26 mouse cellular contexts compared by ENCODE assay signal in the genomic region with DNA sequence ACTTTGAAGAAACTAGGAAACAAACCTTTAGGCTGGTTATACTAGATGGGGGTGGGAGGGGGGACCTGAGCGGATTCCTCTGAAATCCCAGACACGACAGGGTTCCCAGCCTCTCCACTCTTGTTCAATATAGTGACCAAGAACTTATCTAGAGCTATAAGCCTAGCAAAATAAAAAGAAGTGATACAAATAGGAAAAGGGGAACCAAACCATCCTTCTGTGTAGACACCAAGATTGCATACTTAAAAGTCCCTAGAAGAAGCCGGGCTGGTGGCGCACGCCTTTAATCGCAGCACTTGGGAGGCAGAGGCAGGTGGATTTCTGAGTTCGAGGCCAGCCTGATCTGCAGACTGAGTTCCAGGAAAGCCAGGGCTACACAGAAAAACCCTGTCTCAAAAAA. TPM values are rescaled to one million over a fixed set of nuclear protein-coding genes. Genes with fewer than 3 reads are reported as not detected.
DNase-seq lines count a peak whose midpoint lies in the region; ATAC-seq and TF ChIP-seq lines count a peak whose summit lies in the region.
"Had no signal": no experiment of that assay in that cellular context is flagged by ENCODE, and none has a peak within 500 bp of the region (broad histone marks: within the 10 kb centered on the region; RNA-seq: fewer than 3 reads in every experiment).

No protein-coding gene starts in this region.

- H3K4me2 ChIP-seq in kidney, postnatal 0 days (ENCODE audit: low read length): no peak overlapping the region
- H3K4me2 ChIP-seq: forebrain, embryonic 13.5 days; heart, embryonic 12.5 days; heart, embryonic 15.5 days; hindbrain, embryonic 13.5 days had no signal

- no peaks in the 10 kb centered on the region for H3K36me3 ChIP-seq in kidney, postnatal 0 days (ENCODE audit: insufficient read depth, low read length)
- H3K36me3 ChIP-seq: forebrain, embryonic 10.5 days; heart, embryonic 12.5 days; heart, embryonic 15.5 days; hindbrain, embryonic 10.5 days; hindbrain, embryonic 13.5 days had no signal

- H3K9me3 ChIP-seq in kidney, postnatal 0 days (replicated peaks; ENCODE audit: low read length): no peaks in the 10 kb centered on the region
- H3K9me3 ChIP-seq: forebrain, embryonic 13.5 days; heart, embryonic 12.5 days; heart, embryonic 15.5 days; hindbrain, embryonic 13.5 days had no signal

- no peak for ATAC-seq in kidney, postnatal 0 days (replicated peaks; ENCODE audit: low FRiP score, low read depth)
- ATAC-seq in granulocyte monocyte progenitor cell, adult 5-6 weeks (replicated peaks; ENCODE audit: poor library complexity, severe bottlenecking): peak; percentile 64
- peak; percentile 57 for ATAC-seq in megakaryocyte, adult 5-6 weeks (ENCODE audit: poor library complexity, severe bottlenecking)
- ATAC-seq: CD4-positive, CD25-positive, alpha-beta regulatory T cell, adult 4 months; forebrain, embryonic 13.5 days; forebrain, embryonic 16.5 days; hindbrain, embryonic 16.5 days had no signal

- peak overlapping the region; percentile 60; the same call in 1 of the 2 replicates for H3K27ac ChIP-seq in kidney, postnatal 0 days
- H3K27ac ChIP-seq: forebrain, embryonic 10.5 days; forebrain, embryonic 13.5 days; gastrocnemius, adult 2 months; heart, embryonic 15.5 days; hindbrain, embryonic 10.5 days; hindbrain, embryonic 13.5 days had no signal

- H3K4me3 ChIP-seq in kidney, postnatal 0 days (replicated peaks; ENCODE audit: low read depth, low read length): no peak overlapping the region
- H3K4me3 ChIP-seq: forebrain, embryonic 10.5 days; forebrain, embryonic 13.5 days; gastrocnemius, adult 2 months; heart, embryonic 12.5 days; heart, embryonic 15.5 days; hindbrain, embryonic 10.5 days; hindbrain, embryonic 13.5 days had no signal

- no peaks in the 10 kb centered on the region for H3K27me3 ChIP-seq in kidney, postnatal 0 days (ENCODE audit: insufficient read depth, low read length)
- H3K27me3 ChIP-seq: forebrain, embryonic 13.5 days; heart, embryonic 12.5 days; heart, embryonic 15.5 days; hindbrain, embryonic 13.5 days had no signal

- no peak for TF ChIP-seq CTCF in kidney, postnatal 0 days (IDR thresholded peaks at IDR 0.05; ENCODE audit: low read depth)

- no peak for DNase-seq in kidney, postnatal 0 days (ENCODE audit: low spot score)
- no peak for DNase-seq in kidney, adult 8-10 months
- DNase-seq in cerebellum, adult 11 months: no peak
- no peak for DNase-seq in gastrocnemius, adult 18-20 months (ENCODE audit: low spot score)
- DNase-seq: adrenal gland, adult 2 months; adrenal gland, postnatal 14 days; cerebellum, adult 11-12 months; cerebellum, adult 8-10 months; cerebellum, postnatal 10 days; cerebellum, postnatal 36 days; gastrocnemius, adult 2 months; gastrocnemius, postnatal 14 days; heart, adult 18-20 months; heart, postnatal 10 days; heart, postnatal 36 days had no signal

- H3K9ac ChIP-seq in kidney, postnatal 0 days (ENCODE audit: low read depth, low read length): no peak overlapping the region
- H3K9ac ChIP-seq: forebrain, embryonic 13.5 days; heart, embryonic 12.5 days; heart, embryonic 15.5 days; hindbrain, embryonic 13.5 days had no signal

- H3K4me1 ChIP-seq in kidney, postnatal 0 days (replicated peaks; ENCODE audit: insufficient read depth, low read length): no peaks in the 10 kb centered on the region
- H3K4me1 ChIP-seq: forebrain, embryonic 13.5 days; heart, embryonic 12.5 days; heart, embryonic 15.5 days; hindbrain, embryonic 10.5 days; hindbrain, embryonic 13.5 days had no signal

- WGBS in kidney, postnatal 0 days: 95% methylated on average over 7 of the region's 7 CpGs

RNA-seq across cellular contexts. Expression of a gene that starts 11.7 kb away (rescaled TPM):
- polyA plus RNA-seq in kidney, postnatal 0 days (2015; fragmentation: Nextera tagmentation; extraction: Ambion mirVana): 15.0 and 16.4 TPM in 2 replicates
- 288 and 308 TPM in 2 replicates for total RNA-seq in granulocyte monocyte progenitor cell, adult 5-6 weeks (2014; fragmentation: Nextera tagmentation)
- 141 and 161 TPM in 2 replicates for total RNA-seq in granulocyte monocyte progenitor cell, adult 5-6 weeks (2017)
- 113 TPM in 2 replicates for total RNA-seq in megakaryocyte, adult 5-6 weeks (2015)
- 67.7 and 75.5 TPM in 2 replicates for total RNA-seq in megakaryocyte, adult 5-6 weeks (2017)
- total RNA-seq in gastrocnemius, adult 18-20 months (2021): under 1 TPM; 0.39 to 0.93 TPM

RNA-seq across cellular contexts. Expression of a gene that starts 27.1 kb away (rescaled TPM):
- polyA plus RNA-seq in kidney, postnatal 0 days (2015; fragmentation: Nextera tagmentation; extraction: Ambion mirVana): 2.8 and 3.1 TPM in 2 replicates
- total RNA-seq in granulocyte monocyte progenitor cell, adult 5-6 weeks (2014; fragmentation: Nextera tagmentation): 0.15 TPM in 1 of 2 replicates, not detected in the other
- total RNA-seq in granulocyte monocyte progenitor cell, adult 5-6 weeks (2017): 0.26 and 0.88 TPM in 2 replicates
- 0.91 TPM in 1 of 2 replicates, not detected in the other for total RNA-seq in megakaryocyte, adult 5-6 weeks (2015)
- total RNA-seq in megakaryocyte, adult 5-6 weeks (2017): 0.22 and 0.53 TPM in 2 replicates
- 1 to 10 TPM; 1.6 to 2.9 TPM for total RNA-seq in gastrocnemius, adult 18-20 months (2021)

RNA-seq across cellular contexts. Expression of a gene that starts 32.4 kb away (rescaled TPM):
- polyA plus RNA-seq in kidney, postnatal 0 days (2015; fragmentation: Nextera tagmentation; extraction: Ambion mirVana): 107 and 114 TPM in 2 replicates
- 73.3 and 80.0 TPM in 2 replicates for total RNA-seq in granulocyte monocyte progenitor cell, adult 5-6 weeks (2014; fragmentation: Nextera tagmentation)
- 202 and 218 TPM in 2 replicates for total RNA-seq in granulocyte monocyte progenitor cell, adult 5-6 weeks (2017)
- total RNA-seq in megakaryocyte, adult 5-6 weeks (2015): 39.9 and 42.3 TPM in 2 replicates
- 170 and 195 TPM in 2 replicates for total RNA-seq in megakaryocyte, adult 5-6 weeks (2017)
- 10 to 100 TPM; 11.3 to 13.5 TPM for total RNA-seq in gastrocnemius, adult 18-20 months (2021)

RNA-seq across cellular contexts. Expression of a gene that starts 36.6 kb away (rescaled TPM):
- 27.9 and 29.0 TPM in 2 replicates for polyA plus RNA-seq in kidney, postnatal 0 days (2015; fragmentation: Nextera tagmentation; extraction: Ambion mirVana)
- total RNA-seq in granulocyte monocyte progenitor cell, adult 5-6 weeks (2014; fragmentation: Nextera tagmentation): 3.2 TPM in 1 of 2 replicates, not detected in the other
- 0.15 and 0.95 TPM in 2 replicates for total RNA-seq in granulocyte monocyte progenitor cell, adult 5-6 weeks (2017)
- total RNA-seq in megakaryocyte, adult 5-6 weeks (2015): 0.16 TPM in 1 of 2 replicates, not detected in the other
- total RNA-seq in megakaryocyte, adult 5-6 weeks (2017): 0.41 and 1.0 TPM in 2 replicates
- 1 to 10 TPM; 7.4 to 9.5 TPM for total RNA-seq in gastrocnemius, adult 18-20 months (2021)

RNA-seq across cellular contexts. Expression of a gene that starts 42.2 kb away (rescaled TPM):
- 83.3 and 85.1 TPM in 2 replicates for polyA plus RNA-seq in kidney, postnatal 0 days (2015; fragmentation: Nextera tagmentation; extraction: Ambion mirVana)
- 51.9 and 54.4 TPM in 2 replicates for total RNA-seq in granulocyte monocyte progenitor cell, adult 5-6 weeks (2014; fragmentation: Nextera tagmentation)
- total RNA-seq in granulocyte monocyte progenitor cell, adult 5-6 weeks (2017): 17.9 and 19.9 TPM in 2 replicates
- 8.2 and 9.2 TPM in 2 replicates for total RNA-seq in megakaryocyte, adult 5-6 weeks (2015)
- 4.5 and 9.1 TPM in 2 replicates for total RNA-seq in megakaryocyte, adult 5-6 weeks (2017)
- 10 to 100 TPM; 20.0 to 27.3 TPM for total RNA-seq in gastrocnemius, adult 18-20 months (2021)

Comparison
In these comparisons a context has a peak if more than half of its experiments do, and no peak if none do; other contexts are left out.
1. RNA of a gene that starts 11.7 kb away (total RNA-seq): 141 to 308 TPM in granulocyte monocyte progenitor cell, adult 5-6 weeks and 67.7 to 113 TPM in megakaryocyte, adult 5-6 weeks; 0.39 to 0.93 TPM in gastrocnemius, adult 18-20 months; every median in the first group is over 10 times any median in the second.